Mouse (Mus musculus) embryonic facial prominence, embryonic 13.5 days (tissue): ENCODE measurements around the gene Amot. TPM values are rescaled to one million over a fixed set of nuclear protein-coding genes. Genes with fewer than 3 reads are reported as not detected.

ENCODE experiments used
- ATAC-seq: fragments of 200-750 bp; cut with Nextera tagmentation; 2 replicates; pipeline ENCODE4 v1.8.0; 2017; ENCODE audit warnings: low read depth; ENCODE audit not compliant: insufficient number of reproducible peaks, insufficient read depth, low FRiP score, low TSS enrichment
- H3K27ac ChIP-seq: fragments of 300-500 bp; sonication (generic); 2 replicates; pipeline ENCODE4 v1.5.1; 2015; ENCODE audit warnings: moderate library complexity, mild to moderate bottlenecking, inconsistent platforms
- H3K27me3 ChIP-seq: fragments of 300-500 bp; sonication (generic); 2 replicates; pipeline ENCODE4 v1.6.1; 2015; ENCODE audit warnings: mild to moderate bottlenecking, inconsistent platforms
- H3K36me3 ChIP-seq: fragments of 300-500 bp; sonication (generic); 2 replicates; pipeline ENCODE4 v1.6.1; 2015; ENCODE audit warnings: mild to moderate bottlenecking, inconsistent platforms
- H3K4me1 ChIP-seq: fragments of 300-500 bp; sonication (generic); 2 replicates; pipeline ENCODE4 v1.6.1; 2015; ENCODE audit warnings: inconsistent platforms
- H3K4me2 ChIP-seq: fragments of 300-500 bp; sonication (generic); 2 replicates; pipeline ENCODE4 v1.6.1; 2015; ENCODE audit warnings: moderate library complexity, mild to moderate bottlenecking, inconsistent platforms
- H3K4me3 ChIP-seq: fragments of 300-500 bp; sonication (generic); 2 replicates; pipeline ENCODE4 v1.5.1; 2015; ENCODE audit warnings: mild to moderate bottlenecking, inconsistent platforms
- H3K9ac ChIP-seq: fragments of 300-500 bp; sonication (generic); 2 replicates; pipeline ENCODE4 v1.6.1; 2015; ENCODE audit warnings: mild to moderate bottlenecking, inconsistent platforms
- H3K9me3 ChIP-seq: fragments of 300-500 bp; sonication (generic); 2 replicates; pipeline ENCODE4 v1.6.1; 2016; ENCODE audit warnings: inconsistent platforms
- WGBS: fragments of 180-500 bp; shearing (Covaris S2); methylation state at CpG from one replicate; pipeline ENCODE4 v1.1.7; 2015; ENCODE audit warnings: mixed read lengths; 5-methylcytosine and 5-hydroxymethylcytosine counted together
- polyA plus RNA-seq: library from polyadenylated mRNA; unstranded; fragments of >200 nt; fragmentation: Nextera tagmentation; extraction: Ambion mirVana; gene quantifications from 2 replicates; pipeline ENCODE4 v1.2.1, GENCODE M21; 2015

Amot gene
- polyA plus RNA-seq, 1 experiment from 2014 or later = 30.7 TPM

DNA sequence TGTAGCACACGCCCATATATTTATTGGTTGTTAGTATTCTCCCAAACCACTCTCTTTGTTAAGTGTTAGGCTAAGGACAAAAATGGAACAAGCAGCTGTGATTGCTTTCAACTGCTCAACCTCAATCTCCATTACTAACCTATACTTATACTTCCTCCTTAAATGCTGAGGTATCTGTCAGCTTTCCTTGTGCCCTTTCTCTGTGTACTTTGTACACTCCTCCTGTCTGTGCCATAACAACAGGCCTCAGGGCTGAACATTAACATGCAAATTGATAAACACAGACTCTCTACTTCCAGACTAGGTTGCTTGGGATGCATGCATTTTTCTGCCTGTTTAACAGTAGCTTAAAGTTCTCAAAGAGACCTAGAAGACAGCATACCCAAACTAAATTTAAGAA is 76.2 kb downstream of the Amot start:
- WGBS = 69% methylated on average over 1 of the region's 1 CpGs
- H3K4me1 ChIP-seq = no peaks in the 10 kb centered on the region
- H3K27me3 ChIP-seq = peaks cover 4% of the 10 kb centered on the region; the same call in 1 of the 2 replicates
- no peak overlapping the region for H3K4me3 ChIP-seq
- H3K27ac ChIP-seq = no peak overlapping the region
- H3K9ac ChIP-seq = no peak overlapping the region
- no peaks in the 10 kb centered on the region for H3K9me3 ChIP-seq
- no peaks in the 10 kb centered on the region for H3K36me3 ChIP-seq
- no peak overlapping the region for H3K4me2 ChIP-seq
- ATAC-seq = no peak

DNA sequence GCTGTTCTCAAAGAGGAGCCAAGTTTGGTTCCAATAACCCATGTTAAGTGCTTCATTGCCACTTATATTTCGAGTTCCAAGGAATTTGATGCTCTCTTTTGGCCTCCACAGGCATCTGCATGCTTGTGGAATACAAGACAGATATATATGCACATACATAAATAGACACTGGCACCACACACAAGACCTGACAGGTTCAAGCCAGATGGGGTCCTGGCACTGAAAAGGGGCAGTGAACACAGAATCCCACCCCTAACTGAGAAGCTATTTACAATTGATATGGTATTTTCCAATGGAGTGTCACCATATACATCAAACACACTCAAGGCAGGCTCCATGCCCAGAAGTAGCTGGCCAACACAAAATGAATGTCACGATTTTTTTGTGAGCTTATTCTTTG is 81.0 kb downstream of the Amot start:
- no peak for ATAC-seq
- Histone ChIP-seq H3K36me3 (no peaks in the 10 kb centered on the region), H3K9me3 (no peaks in the 10 kb centered on the region), H3K27me3 (peaks cover 10% of the 10 kb centered on the region), H3K27ac (no peak overlapping the region), H3K4me3 (no peak overlapping the region), H3K9ac (no peak overlapping the region), H3K4me1 (no peaks in the 10 kb centered on the region), H3K4me2 (no peak overlapping the region)
- 44% methylated on average over 2 of the region's 2 CpGs for WGBS

- no peak overlapping the region for H3K4me2 ChIP-seq
- peaks cover 19% of the 10 kb centered on the region for H3K27me3 ChIP-seq
- no peaks in the 10 kb centered on the region for H3K4me1 ChIP-seq
- H3K36me3 ChIP-seq = no peaks in the 10 kb centered on the region
- WGBS = 81% methylated on average over 1 of the region's 1 CpGs
- ATAC-seq = no peak
- no peaks in the 10 kb centered on the region for H3K9me3 ChIP-seq
- H3K4me3 ChIP-seq = no peak overlapping the region
- H3K9ac ChIP-seq = no peak overlapping the region
- no peak overlapping the region for H3K27ac ChIP-seq
Observed at GRCm38 (mm10) chrX:145414319-145414718, 90.7 kb downstream of the Amot start.

DNA sequence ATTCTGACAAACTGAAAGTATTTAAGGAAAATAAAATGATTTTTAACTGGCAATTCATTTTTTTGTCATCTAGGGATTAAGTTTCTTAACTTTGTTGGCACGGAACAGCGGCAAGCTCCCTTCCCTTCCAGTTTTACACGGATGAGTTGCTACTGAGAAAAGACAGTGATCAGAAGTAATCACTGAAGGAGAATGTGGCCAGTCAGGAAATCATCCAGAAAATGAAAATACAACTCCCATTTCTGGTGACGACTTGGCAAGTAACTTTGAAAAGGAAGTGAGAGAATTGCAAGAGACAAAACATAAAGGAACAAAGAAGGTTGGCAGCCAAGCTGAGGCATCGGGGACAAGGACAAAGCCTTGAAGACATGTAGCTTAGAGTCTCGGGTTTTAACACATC is 93.6 kb downstream of the Amot start:
- Histone ChIP-seq H3K9ac (no peak overlapping the region), H3K4me2 (no peak overlapping the region), H3K4me3 (no peak overlapping the region), H3K4me1 (no peaks in the 10 kb centered on the region), H3K36me3 (no peaks in the 10 kb centered on the region), H3K27ac (no peak overlapping the region), H3K27me3 (peaks cover 25% of the 10 kb centered on the region), H3K9me3 (no peaks in the 10 kb centered on the region)
- ATAC-seq = no peak
- 50% methylated on average over 6 of the region's 6 CpGs for WGBS

DNA sequence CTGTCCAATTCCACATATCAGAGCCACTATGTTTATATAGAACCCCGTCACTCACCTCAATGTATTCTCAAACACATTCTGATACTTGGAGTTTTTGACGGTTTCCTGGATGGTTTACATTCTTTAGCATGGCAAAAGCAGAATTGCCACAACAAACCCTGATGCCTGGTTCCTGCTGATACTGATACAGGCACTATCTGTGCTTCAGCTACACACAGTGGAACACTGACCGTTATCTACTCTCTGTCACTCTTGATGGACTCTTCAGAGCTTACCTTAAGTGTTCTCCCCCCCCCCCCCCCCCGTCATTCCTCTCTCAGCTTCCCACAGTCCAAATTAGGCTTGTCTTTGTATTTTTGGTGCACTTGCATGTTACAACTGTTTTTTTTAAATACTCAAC is 98.9 kb downstream of the Amot start:
- ATAC-seq = no peak
- Histone ChIP-seq H3K4me3 (no peak overlapping the region), H3K27me3 (peaks cover 26% of the 10 kb centered on the region), H3K27ac (no peak overlapping the region), H3K4me2 (no peak overlapping the region), H3K9me3 (no peaks in the 10 kb centered on the region), H3K4me1 (no peaks in the 10 kb centered on the region), H3K9ac (no peak overlapping the region), H3K36me3 (no peaks in the 10 kb centered on the region)
- 68% methylated on average over 4 of the region's 4 CpGs for WGBS

DNA sequence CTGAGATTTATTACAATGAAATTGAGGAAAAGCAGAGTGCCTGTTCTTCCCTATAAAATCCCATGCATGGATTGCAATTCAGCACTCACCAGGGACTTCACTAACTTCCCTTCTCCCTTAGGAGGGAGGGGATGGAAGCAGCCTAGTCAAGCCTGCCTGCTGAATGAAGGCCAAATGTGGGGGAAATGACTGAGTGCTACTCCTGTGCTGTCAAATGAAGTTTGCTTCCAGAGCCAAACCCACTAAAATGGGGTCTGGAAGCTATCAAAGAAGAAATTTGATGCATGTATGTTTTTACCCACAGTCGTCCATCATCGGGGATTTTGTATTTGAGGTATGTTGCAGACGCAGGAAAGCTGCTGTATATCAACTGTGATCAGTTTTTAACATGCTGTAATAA is 103.1 kb downstream of the Amot start:
- no peak for ATAC-seq
- Histone ChIP-seq H3K36me3 (no peaks in the 10 kb centered on the region), H3K9me3 (no peaks in the 10 kb centered on the region), H3K9ac (no peak overlapping the region), H3K4me1 (no peaks in the 10 kb centered on the region), H3K4me2 (no peak overlapping the region), H3K27me3 (peaks cover 11% of the 10 kb centered on the region), H3K27ac (no peak overlapping the region), H3K4me3 (no peak overlapping the region)
- WGBS = 31% methylated on average over 3 of the region's 3 CpGs

- H3K27me3 ChIP-seq = peaks cover 6% of the 10 kb centered on the region
- no peak overlapping the region for H3K9ac ChIP-seq
- no peak overlapping the region for H3K4me2 ChIP-seq
- no peaks in the 10 kb centered on the region for H3K4me1 ChIP-seq
- H3K4me3 ChIP-seq = no peak overlapping the region
- ATAC-seq = no peak
- H3K9me3 ChIP-seq = no peaks in the 10 kb centered on the region
- H3K27ac ChIP-seq = no peak overlapping the region
- H3K36me3 ChIP-seq = no peaks in the 10 kb centered on the region
- WGBS = 9% methylated on average over 1 of the region's 1 CpGs
Observed at GRCm38 (mm10) chrX:145399236-145399635, 105.7 kb downstream of the Amot start.

Other genes with a start within 250 kb of the Amot start
- gene Lhfpl1, start 156.1 kb downstream of the Amot start, polyA plus RNA-seq = 2.6 and 2.7 TPM in 2 replicates